Mouse (Mus musculus): Measurements from ENCODE around the gene Scn10a. TPM values are rescaled to one million over a fixed set of nuclear protein-coding genes. Genes with fewer than 3 reads are reported as not detected.

The Scn10a gene
- polyA plus RNA-seq, 1 experiment from 2014 or later = 0.86 TPM

DNA sequence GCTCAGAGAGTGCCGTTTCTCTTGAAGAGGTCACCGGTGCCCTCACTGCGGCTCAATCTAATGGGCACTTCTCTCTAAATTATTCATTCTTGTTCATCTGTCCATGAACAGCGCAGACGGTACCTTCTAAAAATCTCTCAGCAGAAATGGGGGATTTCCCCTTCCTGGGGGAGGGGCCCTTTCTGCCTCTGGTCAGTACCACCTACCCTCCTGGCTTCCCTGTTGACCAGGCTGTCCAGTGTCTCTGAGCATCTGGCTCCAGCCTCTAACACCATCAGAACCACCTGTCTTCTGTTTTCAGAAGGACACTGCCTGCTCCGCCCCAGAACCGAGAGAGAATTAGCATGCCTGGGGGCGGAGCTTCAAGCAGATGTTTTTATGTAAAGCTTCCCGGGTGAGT is 143.4 kb downstream of the Scn10a start:
- WGBS = 50% methylated on average over 9 of the region's 9 CpGs
- Histone ChIP-seq H3K9me3 (replicated peaks) (no peaks in the 10 kb centered on the region), H3K4me2 (peak overlapping the region; percentile 27; the same call in 1 of the 2 replicates), H3K27me3 (replicated peaks) (peaks cover 96% of the 10 kb centered on the region), H3K36me3 (no peaks in the 10 kb centered on the region), H3K4me3 (no peak overlapping the region), H3K9ac (no peak overlapping the region), H3K4me1 (replicated peaks) (peaks cover 69% of the 10 kb centered on the region), H3K27ac (ENCODE audit: poor library complexity, severe bottlenecking) (no peak overlapping the region)
- no peak for ATAC-seq (ENCODE audit: insufficient number of reproducible peaks, low FRiP score)

DNA sequence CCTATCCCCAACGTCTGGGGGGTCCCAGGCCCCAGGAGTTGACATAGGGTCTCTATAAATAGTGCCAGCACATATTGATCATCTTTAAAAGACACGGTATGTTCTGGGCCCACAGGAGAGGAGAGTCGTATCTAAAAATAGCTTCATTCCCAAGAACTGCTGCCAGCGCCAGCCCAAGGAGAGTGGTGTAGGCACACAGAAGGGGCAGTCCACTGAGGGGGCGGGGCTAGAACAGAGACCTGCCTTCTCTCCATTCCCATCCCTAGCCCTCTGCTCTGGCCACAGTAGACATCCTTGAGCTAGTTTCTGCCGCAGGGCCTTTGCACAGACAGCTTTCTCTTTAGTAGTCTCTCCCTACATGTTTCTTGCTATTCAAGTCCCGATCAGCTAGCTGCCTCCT is 144.8 kb downstream of the Scn10a start:
- Histone ChIP-seq H3K4me1 (replicated peaks) (peaks cover 72% of the 10 kb centered on the region), H3K9ac (no peak overlapping the region)
- WGBS = 58% methylated on average over 7 of the region's 7 CpGs

DNA sequence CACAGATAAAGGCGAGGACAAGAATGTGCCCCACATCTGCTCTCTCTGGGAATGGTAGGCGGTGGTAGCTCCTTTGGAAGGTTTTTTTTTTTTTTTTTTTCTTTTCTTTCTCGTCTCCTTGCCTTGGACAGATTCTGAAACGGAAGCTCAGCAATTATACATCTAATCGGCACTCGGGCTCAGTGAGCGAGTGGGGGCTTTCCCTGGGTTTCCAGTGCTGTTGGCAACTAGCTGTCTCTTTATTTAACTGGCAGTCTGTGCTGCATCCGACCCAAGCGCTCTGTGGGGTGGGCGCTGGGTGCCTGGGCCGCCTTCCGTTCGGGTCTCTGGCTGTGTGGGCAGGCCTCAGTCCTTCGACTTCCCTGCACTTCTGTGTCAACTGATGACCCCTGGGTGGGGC is 146.1 kb downstream of the Scn10a start:
- WGBS = 51% methylated on average over 14 of the region's 14 CpGs
- no peak overlapping the region for H3K27ac ChIP-seq (ENCODE audit: poor library complexity, severe bottlenecking)
- no peak overlapping the region for H3K4me3 ChIP-seq
- H3K9ac ChIP-seq = no peak overlapping the region
- H3K4me1 ChIP-seq (replicated peaks) = peaks cover 68% of the 10 kb centered on the region
- H3K9me3 ChIP-seq (replicated peaks) = no peaks in the 10 kb centered on the region
- no peak for ATAC-seq (ENCODE audit: insufficient number of reproducible peaks, low FRiP score)
- H3K4me2 ChIP-seq = 0 out of 2 replicates have a peak overlapping the region, but pooled peaks have one; percentile 12
- H3K36me3 ChIP-seq = no peaks in the 10 kb centered on the region
- H3K27me3 ChIP-seq (replicated peaks) = peaks cover 95% of the 10 kb centered on the region

More for the DNA sequence above, 144.8 kb downstream of the Scn10a start:
- Histone ChIP-seq H3K9me3 (replicated peaks) (no peaks in the 10 kb centered on the region), H3K36me3 (no peaks in the 10 kb centered on the region), H3K4me2 (peak overlapping the region; percentile 24; the same call in 1 of the 2 replicates), H3K27ac (ENCODE audit: poor library complexity, severe bottlenecking) (peak overlapping the region; percentile 24; the same call in 1 of the 2 replicates), H3K4me3 (no peak overlapping the region), H3K27me3 (replicated peaks) (peaks cover 98% of the 10 kb centered on the region)
- ATAC-seq (ENCODE audit: insufficient number of reproducible peaks, low FRiP score) = 0 out of 2 replicates have a peak, but pooled peaks have one; percentile 41

DNA sequence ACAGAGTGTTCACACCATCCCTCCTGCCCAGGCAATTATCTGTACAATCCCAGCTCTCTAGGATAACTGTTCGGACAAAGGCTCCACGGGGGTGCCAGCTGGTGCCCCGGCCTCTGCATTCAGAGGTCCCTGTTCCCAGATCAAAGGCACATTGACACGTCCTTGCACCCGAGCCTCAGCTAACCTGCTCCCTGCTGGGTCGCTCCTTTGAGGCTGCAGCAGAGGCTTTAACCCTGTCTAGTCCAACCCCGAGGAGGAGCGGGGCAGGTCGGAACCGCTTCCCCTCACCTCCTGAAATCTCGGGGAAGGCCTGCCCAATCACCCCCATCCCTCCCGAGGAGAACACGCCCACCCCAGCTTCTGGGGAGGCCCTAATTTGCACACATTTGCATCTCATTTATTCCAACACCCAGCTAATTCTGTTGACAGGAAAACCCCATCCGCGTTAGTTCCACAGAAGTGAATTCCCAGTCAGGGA is 147.7 kb downstream of the Scn10a start:
- Histone ChIP-seq H3K4me3 (no peak overlapping the region), H3K27ac (ENCODE audit: poor library complexity, severe bottlenecking) (no peak overlapping the region), H3K4me1 (replicated peaks) (peaks cover 62% of the 10 kb centered on the region), H3K9ac (0 out of 2 replicates have a peak overlapping the region, but pooled peaks have one; percentile 35), H3K27me3 (replicated peaks) (peaks cover 84% of the 10 kb centered on the region), H3K4me2 (peak overlapping the region; percentile 48), H3K36me3 (no peaks in the 10 kb centered on the region), H3K9me3 (replicated peaks) (no peaks in the 10 kb centered on the region; the same call in 1 of the 2 replicates)
- ATAC-seq (ENCODE audit: insufficient number of reproducible peaks, low FRiP score) = no peak
- 5% methylated on average over 15 of the region's 15 CpGs for WGBS

DNA sequence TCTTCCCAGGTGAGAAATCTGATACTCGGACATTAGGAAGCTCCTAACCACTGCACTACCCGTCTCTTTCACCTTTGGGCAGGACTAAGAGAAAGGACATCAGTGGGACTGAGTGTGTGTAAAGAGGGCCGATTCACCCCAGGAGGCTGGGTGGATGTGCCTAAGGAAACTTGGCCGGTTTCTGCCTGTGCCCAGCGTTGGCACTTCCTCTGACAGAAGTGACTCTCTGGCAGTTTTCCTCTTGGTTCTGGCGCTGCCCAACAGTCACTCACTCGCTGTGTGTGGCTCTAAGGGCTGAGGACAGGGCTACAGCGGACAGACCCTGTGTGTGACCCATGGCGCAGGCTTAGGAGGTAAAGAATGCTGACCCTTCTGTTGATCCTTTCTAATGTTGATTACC is 148.5 kb downstream of the Scn10a start:
- H3K27ac ChIP-seq (ENCODE audit: poor library complexity, severe bottlenecking) = no peak overlapping the region
- H3K4me2 ChIP-seq = no peak overlapping the region
- H3K9ac ChIP-seq = no peak overlapping the region
- 36% methylated on average over 9 of the region's 9 CpGs for WGBS
- peaks cover 62% of the 10 kb centered on the region for H3K4me1 ChIP-seq (replicated peaks)
- no peak for ATAC-seq (ENCODE audit: insufficient number of reproducible peaks, low FRiP score)
- H3K9me3 ChIP-seq (replicated peaks) = no peaks in the 10 kb centered on the region; the same call in 1 of the 2 replicates
- H3K4me3 ChIP-seq = no peak overlapping the region
- no peaks in the 10 kb centered on the region for H3K36me3 ChIP-seq
- peaks cover 83% of the 10 kb centered on the region for H3K27me3 ChIP-seq (replicated peaks)

DNA sequence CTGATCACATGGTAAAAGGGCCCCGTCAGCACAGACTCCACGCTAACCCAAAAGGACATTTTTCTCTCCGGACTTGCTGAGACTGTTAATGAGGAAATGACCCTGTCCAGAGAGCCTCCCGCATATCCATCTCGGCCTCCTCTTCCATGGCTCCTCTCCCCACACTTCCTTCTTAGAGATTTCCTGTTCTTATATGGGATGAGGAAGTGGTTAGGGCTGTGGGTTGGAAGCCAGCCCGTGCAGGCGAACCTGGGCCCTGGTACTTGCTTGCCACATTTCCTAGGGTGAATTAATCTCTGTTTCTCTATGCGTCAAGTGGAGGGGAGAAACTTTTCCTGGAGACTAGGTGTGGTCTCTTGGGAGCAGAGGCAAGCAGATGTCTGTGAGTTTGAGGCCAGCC is 150.4 kb downstream of the Scn10a start:
- Histone ChIP-seq H3K9ac (no peak overlapping the region), H3K4me2 (no peak overlapping the region), H3K4me3 (no peak overlapping the region), H3K27me3 (replicated peaks) (peaks cover 68% of the 10 kb centered on the region), H3K36me3 (no peaks in the 10 kb centered on the region), H3K4me1 (replicated peaks) (peaks cover 62% of the 10 kb centered on the region), H3K27ac (ENCODE audit: poor library complexity, severe bottlenecking) (no peak overlapping the region), H3K9me3 (replicated peaks) (no peaks in the 10 kb centered on the region; the same call in 1 of the 2 replicates)
- no peak for ATAC-seq (ENCODE audit: insufficient number of reproducible peaks, low FRiP score)
- WGBS = 78% methylated on average over 8 of the region's 8 CpGs

DNA sequence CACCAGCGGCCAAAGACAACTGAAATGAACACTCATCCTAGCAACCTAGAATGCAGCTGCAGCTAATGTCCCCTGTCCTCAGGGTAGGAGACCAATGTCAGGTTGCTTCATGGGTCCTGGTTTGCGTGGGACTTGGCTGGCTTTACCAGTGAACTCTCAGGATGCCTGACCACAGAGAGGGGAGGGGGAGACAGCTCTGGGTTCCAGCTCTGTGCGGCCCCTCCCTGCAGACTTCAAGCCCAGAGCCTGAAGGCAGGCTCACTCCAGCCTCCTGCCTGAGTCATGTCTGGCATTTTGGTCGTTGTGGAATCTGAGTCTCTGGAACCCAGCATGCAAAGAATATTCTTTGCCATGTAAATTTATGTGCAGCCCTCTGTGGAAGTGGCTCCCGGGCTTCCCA is 151.3 kb downstream of the Scn10a start:
- Histone ChIP-seq H3K27me3 (replicated peaks) (peaks cover 58% of the 10 kb centered on the region), H3K4me2 (no peak overlapping the region), H3K27ac (ENCODE audit: poor library complexity, severe bottlenecking) (no peak overlapping the region), H3K36me3 (no peaks in the 10 kb centered on the region), H3K4me1 (replicated peaks) (peaks cover 57% of the 10 kb centered on the region), H3K9ac (no peak overlapping the region), H3K9me3 (replicated peaks) (no peaks in the 10 kb centered on the region; the same call in 1 of the 2 replicates), H3K4me3 (no peak overlapping the region)
- ATAC-seq (ENCODE audit: insufficient number of reproducible peaks, low FRiP score) = no peak
- WGBS = 71% methylated on average over 5 of the region's 5 CpGs

DNA sequence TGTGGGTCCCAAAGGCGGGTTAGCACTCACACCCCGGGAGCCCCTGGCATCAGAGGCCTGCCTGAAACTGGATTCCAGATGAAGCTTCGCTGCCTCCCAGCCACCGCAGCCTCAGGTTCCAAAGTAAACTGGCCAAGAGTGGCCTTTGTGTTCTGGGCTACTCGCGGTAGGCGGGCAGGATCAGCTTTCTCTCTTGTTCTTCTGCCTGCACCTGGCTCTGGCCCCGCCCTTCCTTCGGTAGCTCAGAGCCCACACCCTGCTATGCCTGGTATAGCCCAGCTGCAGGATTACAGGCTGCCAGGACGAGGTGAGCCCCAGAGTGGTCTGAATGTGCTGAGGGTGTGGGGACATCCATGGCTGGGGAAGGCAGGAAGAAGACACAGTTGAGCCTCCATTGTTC is 152.9 kb downstream of the Scn10a start:
- Histone ChIP-seq H3K27ac (ENCODE audit: poor library complexity, severe bottlenecking) (no peak overlapping the region), H3K4me3 (no peak overlapping the region), H3K4me2 (no peak overlapping the region), H3K9ac (no peak overlapping the region; the same call in 1 of the 2 replicates), H3K27me3 (replicated peaks) (peaks cover 42% of the 10 kb centered on the region), H3K9me3 (replicated peaks) (no peaks in the 10 kb centered on the region; the same call in 1 of the 2 replicates), H3K36me3 (no peaks in the 10 kb centered on the region), H3K4me1 (replicated peaks) (peaks cover 51% of the 10 kb centered on the region)
- WGBS = 25% methylated on average over 10 of the region's 10 CpGs
- ATAC-seq (ENCODE audit: insufficient number of reproducible peaks, low FRiP score) = no peak

DNA sequence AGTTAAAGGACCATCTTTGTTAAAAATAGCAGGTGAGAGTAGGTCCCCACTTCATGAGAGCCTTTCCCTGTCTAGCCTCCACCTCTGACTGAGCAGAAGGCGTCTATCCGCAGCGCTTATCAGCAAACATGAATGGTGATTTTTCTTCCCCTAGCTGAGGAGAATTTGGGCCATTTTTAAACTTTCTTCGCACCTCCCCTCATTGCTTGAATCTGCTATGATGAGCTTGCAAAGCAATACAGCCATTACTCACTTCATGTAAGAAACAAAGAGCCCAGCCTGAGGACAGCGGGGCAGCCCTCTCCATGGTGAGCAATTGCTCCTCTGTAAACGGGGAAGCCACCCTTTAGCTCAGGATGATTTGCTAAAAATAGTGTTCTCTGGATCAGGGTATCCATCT is 154.3 kb downstream of the Scn10a start:
- 49% methylated on average over 6 of the region's 6 CpGs for WGBS
- no peaks in the 10 kb centered on the region; the same call in 1 of the 2 replicates for H3K9me3 ChIP-seq (replicated peaks)
- no peak overlapping the region for H3K27ac ChIP-seq (ENCODE audit: poor library complexity, severe bottlenecking)
- peaks cover 57% of the 10 kb centered on the region for H3K4me1 ChIP-seq (replicated peaks)
- no peaks in the 10 kb centered on the region for H3K36me3 ChIP-seq
- ATAC-seq (ENCODE audit: insufficient number of reproducible peaks, low FRiP score) = no peak
- H3K4me2 ChIP-seq = no peak overlapping the region
- H3K9ac ChIP-seq = no peak overlapping the region
- H3K4me3 ChIP-seq = no peak overlapping the region
- H3K27me3 ChIP-seq (replicated peaks) = peaks cover 30% of the 10 kb centered on the region

DNA sequence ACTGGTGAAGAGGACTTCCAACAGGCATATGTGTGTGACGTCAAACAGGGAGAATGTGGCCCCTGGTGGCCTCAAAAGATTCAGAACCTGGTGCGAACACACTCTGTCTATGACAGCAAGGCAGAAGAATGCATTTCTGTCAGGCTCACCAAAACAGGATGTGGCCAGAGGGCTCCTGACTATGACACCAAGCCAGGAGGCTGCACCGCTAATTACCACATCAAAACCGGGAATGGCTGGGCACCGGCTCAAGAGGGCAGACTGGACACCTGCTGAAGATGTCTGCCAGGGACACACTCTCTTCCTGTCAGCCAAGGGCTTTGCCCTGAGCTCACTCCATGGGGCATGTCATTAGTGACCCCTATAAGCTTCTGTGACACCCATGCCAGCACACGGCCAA is 155.5 kb downstream of the Scn10a start:
- Histone ChIP-seq H3K27me3 (replicated peaks) (peaks cover 19% of the 10 kb centered on the region; the same call in 1 of the 2 replicates), H3K4me2 (no peak overlapping the region), H3K9me3 (replicated peaks) (no peaks in the 10 kb centered on the region; the same call in 1 of the 2 replicates), H3K9ac (no peak overlapping the region), H3K27ac (ENCODE audit: poor library complexity, severe bottlenecking) (no peak overlapping the region), H3K4me3 (no peak overlapping the region), H3K4me1 (replicated peaks) (peaks cover 62% of the 10 kb centered on the region), H3K36me3 (no peaks in the 10 kb centered on the region)
- 63% methylated on average over 6 of the region's 6 CpGs for WGBS
- ATAC-seq (ENCODE audit: insufficient number of reproducible peaks, low FRiP score) = no peak

DNA sequence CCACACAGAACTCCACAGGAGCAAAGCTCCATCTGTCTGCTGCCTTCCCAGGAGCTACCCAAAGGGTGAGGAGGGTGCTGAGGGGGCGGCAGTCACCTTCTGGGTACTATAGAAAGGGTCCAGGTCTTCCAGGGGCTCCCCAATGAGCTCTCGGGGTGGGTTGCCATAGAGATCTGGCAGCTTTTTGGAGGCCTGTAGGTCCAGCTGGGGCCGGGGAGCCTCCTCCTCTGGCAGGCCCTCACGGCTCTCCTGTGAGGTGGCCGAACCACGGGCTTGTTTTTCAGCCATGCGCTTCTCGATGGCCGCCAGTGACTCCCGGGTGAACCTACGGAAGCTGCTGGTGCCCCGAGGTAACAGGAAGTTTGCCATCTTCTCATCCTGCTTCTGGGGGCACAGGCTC is 156.9 kb downstream of the Scn10a start:
- H3K27me3 ChIP-seq (replicated peaks) = 0 out of 2 replicates have a peak, but pooled peaks cover 13% of the 10 kb centered on the region
- no peak overlapping the region for H3K9ac ChIP-seq
- no peak overlapping the region for H3K4me2 ChIP-seq
- peaks cover 67% of the 10 kb centered on the region for H3K4me1 ChIP-seq (replicated peaks)
- H3K4me3 ChIP-seq = no peak overlapping the region
- no peak overlapping the region for H3K27ac ChIP-seq (ENCODE audit: poor library complexity, severe bottlenecking)
- H3K36me3 ChIP-seq = no peaks in the 10 kb centered on the region
- H3K9me3 ChIP-seq (replicated peaks) = no peaks in the 10 kb centered on the region; the same call in 1 of the 2 replicates
- 70% methylated on average over 12 of the region's 12 CpGs for whole genome bisulfite sequencing
- no peak for ATAC-seq (ENCODE audit: insufficient number of reproducible peaks, low FRiP score)

DNA sequence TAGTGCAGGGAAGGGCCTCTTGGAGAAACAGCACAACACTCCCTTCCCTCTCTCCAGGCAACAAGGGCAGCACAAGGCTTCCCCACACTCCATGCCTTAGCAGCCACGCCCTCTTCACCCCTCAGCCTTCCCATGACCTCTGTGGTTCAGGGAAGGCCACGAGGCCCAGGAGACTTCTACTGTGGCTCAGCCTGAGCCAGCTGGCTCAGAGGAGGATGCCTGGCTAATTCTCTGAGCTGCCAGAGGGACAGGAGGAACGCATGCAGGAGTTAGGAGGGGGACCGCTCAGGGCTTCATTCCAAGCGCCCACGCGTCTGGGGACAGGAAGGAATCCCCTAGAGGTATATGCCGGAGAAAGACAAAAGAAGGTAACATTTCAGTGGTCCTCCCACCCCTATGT is 157.4 kb downstream of the Scn10a start:
- H3K4me3 ChIP-seq = no peak overlapping the region
- no peak overlapping the region for H3K27ac ChIP-seq (ENCODE audit: poor library complexity, severe bottlenecking)
- H3K4me1 ChIP-seq (replicated peaks) = peaks cover 67% of the 10 kb centered on the region
- 0 out of 2 replicates have a peak, but pooled peaks cover 10% of the 10 kb centered on the region for H3K27me3 ChIP-seq (replicated peaks)
- 53% methylated on average over 8 of the region's 8 CpGs for WGBS
- no peaks in the 10 kb centered on the region for H3K36me3 ChIP-seq
- no peaks in the 10 kb centered on the region for H3K9me3 ChIP-seq (replicated peaks)
- no peak for ATAC-seq (ENCODE audit: insufficient number of reproducible peaks, low FRiP score)
- H3K9ac ChIP-seq = no peak overlapping the region
- H3K4me2 ChIP-seq = no peak overlapping the region
